Mouse (Mus musculus) activated CD4-positive, CD25-positive, alpha-beta regulatory T cell, adult 4 months (primary cell): ENCODE measurements around the gene Cdh4. TPM values are rescaled to one million over a fixed set of nuclear protein-coding genes. Genes with fewer than 3 reads are reported as not detected.

Experiments used
- ATAC-seq: one replicate; pipeline ENCODE4 v1.8.0; 2017
- polyA plus RNA-seq, 2 experiments: library from polyadenylated mRNA; unstranded; fragments of 100-300 nt; shearing (Covaris generic); gene quantifications; one replicate each; pipeline ENCODE4 v1.2.1; 2017

Cdh4 gene
- polyA plus RNA-seq, 2 experiments from 2014 or later: 0.14 to 0.20 TPM

- ATAC-seq: no peak
Measured at GRCm38 (mm10) chr2:179687243-179687681, 245.0 kb downstream of the Cdh4 start.

- no peak for ATAC-seq
Measured at GRCm38 (mm10) chr2:179688976-179689375, 246.7 kb downstream of the Cdh4 start.

GRCm38 (mm10) chr2:179689761-179690160 lies 247.5 kb downstream of the Cdh4 start:
- ATAC-seq: no peak

- no peak for ATAC-seq
Measured at GRCm38 (mm10) chr2:179690571-179690970, 248.3 kb downstream of the Cdh4 start.

- no peak for ATAC-seq
Measured at GRCm38 (mm10) chr2:179694936-179695335, 252.7 kb downstream of the Cdh4 start.

- no peak for ATAC-seq
Measured at GRCm38 (mm10) chr2:179697601-179698000, 255.4 kb downstream of the Cdh4 start.

- no peak for ATAC-seq
Measured at GRCm38 (mm10) chr2:179698196-179698985, 256.2 kb downstream of the Cdh4 start.

- no peak for ATAC-seq
Measured at GRCm38 (mm10) chr2:179705043-179705442, 262.8 kb downstream of the Cdh4 start.

- no peak for ATAC-seq
Measured at GRCm38 (mm10) chr2:179705461-179705860, 263.2 kb downstream of the Cdh4 start.

GRCm38 (mm10) chr2:179706616-179707015 lies 264.4 kb downstream of the Cdh4 start:
- no peak for ATAC-seq

GRCm38 (mm10) chr2:179709111-179709510 lies 266.9 kb downstream of the Cdh4 start:
- ATAC-seq: no peak

- ATAC-seq: no peak
Measured at GRCm38 (mm10) chr2:179712690-179713089, 270.5 kb downstream of the Cdh4 start.

GRCm38 (mm10) chr2:179713326-179713725 lies 271.1 kb downstream of the Cdh4 start:
- no peak for ATAC-seq

- ATAC-seq: no peak
Measured at GRCm38 (mm10) chr2:179714145-179714544, 271.9 kb downstream of the Cdh4 start.

- ATAC-seq: no peak
Measured at GRCm38 (mm10) chr2:179715375-179715774, 273.1 kb downstream of the Cdh4 start.

GRCm38 (mm10) chr2:179720366-179720765 lies 278.1 kb downstream of the Cdh4 start:
- ATAC-seq: no peak

GRCm38 (mm10) chr2:179721534-179722516 lies 279.6 kb downstream of the Cdh4 start:
- ATAC-seq: no peak

- no peak for ATAC-seq
Measured at GRCm38 (mm10) chr2:179722776-179723386, 280.6 kb downstream of the Cdh4 start.

GRCm38 (mm10) chr2:179723401-179723800 lies 281.2 kb downstream of the Cdh4 start:
- ATAC-seq: no peak

GRCm38 (mm10) chr2:179729002-179729401 lies 286.8 kb downstream of the Cdh4 start:
- ATAC-seq: no peak

GRCm38 (mm10) chr2:179729802-179730201 lies 287.6 kb downstream of the Cdh4 start:
- ATAC-seq: no peak

GRCm38 (mm10) chr2:179733141-179733831 lies 291.1 kb downstream of the Cdh4 start:
- ATAC-seq: no peak
